Mouse (Mus musculus): Measurements from ENCODE around the gene Pias4.

Pias4 gene

DNA sequence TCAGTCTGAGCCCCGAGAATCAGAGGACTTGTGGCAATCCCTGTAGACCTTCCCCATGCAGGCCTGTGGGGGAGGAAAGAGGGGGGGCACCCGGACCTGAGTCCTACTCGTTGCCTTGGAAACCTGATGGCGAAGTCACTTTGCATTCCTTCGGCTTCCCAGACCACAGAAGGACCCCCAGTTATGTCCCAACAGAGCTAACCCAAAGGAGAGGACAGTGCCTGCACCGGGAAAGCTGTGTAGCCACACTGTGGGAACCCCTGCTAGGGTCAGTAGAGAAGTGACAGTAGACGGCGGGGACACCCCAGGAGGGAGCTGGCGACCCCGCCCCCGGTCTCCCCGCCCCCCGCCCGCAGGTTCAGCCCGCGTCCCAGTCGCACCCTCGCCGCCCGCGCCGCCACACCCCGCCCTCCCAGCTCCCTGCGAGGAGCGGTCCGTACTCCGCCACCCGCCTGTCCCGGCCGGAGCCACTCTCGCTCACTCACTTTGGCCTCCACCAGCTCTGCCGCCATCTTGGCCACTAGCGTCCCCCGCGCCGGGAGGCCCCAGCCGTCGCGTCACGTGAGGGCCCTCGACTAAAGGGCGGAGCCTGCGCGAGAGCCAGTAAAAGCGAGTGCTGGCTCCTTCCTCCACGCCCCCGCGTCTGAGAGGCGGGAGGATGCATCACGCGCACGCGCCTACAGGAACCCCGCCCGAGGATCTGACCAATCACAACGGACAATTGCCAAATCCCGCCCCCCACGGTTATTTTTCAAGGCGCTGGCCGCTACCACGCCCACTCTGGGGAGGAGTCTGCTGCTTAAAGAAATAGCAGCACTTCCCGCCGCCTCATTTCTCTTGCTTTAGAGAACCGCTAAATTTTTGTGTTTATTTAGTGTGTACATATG, at the start of gene Pias4:
Pias4 (minus strand) TSS at position 724 of the 887 bp plus-strand sequence.
- peak; percentile 100 for DNase-seq (ENCODE audit: low read depth in 2 of 2, low spot score in 2 of 2)

DNA sequence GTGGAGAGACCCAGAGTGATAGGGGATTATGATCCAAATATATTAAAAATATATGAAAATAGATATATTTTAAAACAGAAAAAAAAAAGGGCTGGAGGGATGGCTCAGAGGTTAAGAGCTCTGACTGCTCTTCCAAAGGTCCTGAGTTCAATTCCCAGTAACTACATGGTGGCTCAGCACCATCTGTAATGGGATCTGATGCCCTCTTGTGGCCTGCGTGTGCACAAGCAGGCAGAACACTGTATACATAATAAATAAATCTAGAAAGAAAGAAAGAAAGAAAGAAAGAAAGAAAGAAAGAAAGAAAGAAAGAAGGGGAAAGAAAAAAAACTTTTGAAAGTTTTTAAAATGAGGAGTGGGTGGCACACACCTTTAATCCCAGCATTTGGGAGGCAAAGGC, 49.5 kb upstream of the Pias4 start:
- peak in 1 of 2 experiments; percentile 35 for DNase-seq (ENCODE audit: low read depth in 2 of 2, low spot score in 2 of 2)

DNA sequence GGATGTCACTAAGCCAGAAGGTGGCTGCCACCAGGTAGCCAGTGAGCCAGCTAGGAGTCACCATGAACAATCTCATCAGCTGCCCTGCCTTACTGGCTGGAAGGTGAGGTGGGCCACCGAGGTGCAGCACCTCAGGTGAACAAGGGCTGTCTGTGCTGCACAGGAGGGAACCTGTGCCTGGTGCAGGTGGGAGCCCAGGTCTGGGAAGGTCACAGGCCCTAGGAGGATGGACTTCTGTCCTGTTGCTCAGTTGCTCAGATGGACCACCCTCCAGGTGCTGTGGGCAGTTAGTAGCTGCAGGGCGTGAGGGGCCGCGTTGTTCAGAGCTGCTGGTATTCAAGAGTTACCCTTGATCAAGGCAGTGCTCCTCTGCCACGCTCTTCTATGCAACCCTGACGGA, 49.1 kb upstream of the Pias4 start:
- no peak for DNase-seq (ENCODE audit: low read depth in 2 of 2, low spot score in 2 of 2)

DNA sequence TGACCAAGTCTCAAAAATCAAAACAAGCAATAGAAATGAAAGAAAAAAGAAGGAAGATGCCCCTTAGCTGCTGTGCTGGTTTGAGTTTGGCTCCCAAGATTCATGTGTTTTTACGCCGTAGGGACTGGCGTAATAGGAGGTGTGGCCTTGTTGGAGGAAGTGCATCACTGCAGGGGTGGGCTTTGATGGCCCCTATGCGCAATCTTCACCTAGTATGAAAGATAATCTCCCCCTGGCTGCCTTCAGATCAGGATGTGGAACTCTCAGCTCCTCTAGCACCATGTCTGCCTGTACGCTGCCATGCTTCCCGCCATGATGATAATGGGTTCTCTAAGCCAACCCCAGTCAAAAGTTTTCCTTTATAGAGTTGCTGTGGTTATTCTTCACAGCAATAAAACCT, 48.5 kb upstream of the Pias4 start:
- no peak for DNase-seq (ENCODE audit: low read depth in 2 of 2, low spot score in 2 of 2)

DNA sequence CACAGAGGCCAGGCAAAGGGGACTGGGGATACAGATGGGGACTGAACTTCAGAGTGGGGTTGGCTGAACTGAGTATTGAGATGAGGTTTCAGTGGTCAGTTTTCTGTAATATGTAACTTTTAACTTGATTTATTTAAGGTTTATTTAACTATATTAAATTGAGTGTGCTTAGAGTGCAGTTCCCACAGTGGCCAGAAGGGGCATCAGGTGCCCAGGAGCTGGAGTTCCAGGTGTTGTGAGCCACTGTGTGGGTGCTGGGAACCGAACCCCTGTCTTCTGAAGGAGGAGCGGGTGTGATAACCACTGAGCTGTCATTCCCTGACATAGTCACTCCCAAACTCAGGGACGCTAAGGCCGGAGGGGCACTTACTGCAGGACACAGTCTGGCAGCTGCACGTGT, 42.4 kb upstream of the Pias4 start:
- DNase-seq (ENCODE audit: low read depth in 2 of 2, low spot score in 2 of 2), result no peak

DNA sequence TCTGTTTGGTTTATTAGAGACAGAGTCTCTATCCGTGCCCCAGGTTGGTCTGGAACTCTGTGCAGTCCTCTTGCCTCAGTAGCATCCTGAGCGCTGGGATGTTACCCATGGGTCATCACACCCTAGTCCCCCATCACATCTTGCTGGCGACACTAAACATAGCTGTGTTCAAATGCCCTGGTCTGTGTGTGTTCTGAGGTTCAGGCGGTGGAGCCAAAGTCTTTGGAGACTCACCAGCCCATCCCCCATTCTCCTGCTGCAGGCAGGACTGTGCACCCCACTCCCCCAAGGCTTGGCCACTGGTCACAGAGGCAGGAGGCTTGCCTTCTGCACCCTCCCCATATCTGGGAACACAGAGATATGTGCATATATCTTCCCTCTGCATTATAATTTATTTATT, 36.4 kb upstream of the Pias4 start:
- no peak for DNase-seq (ENCODE audit: low read depth in 2 of 2, low spot score in 2 of 2)

DNA sequence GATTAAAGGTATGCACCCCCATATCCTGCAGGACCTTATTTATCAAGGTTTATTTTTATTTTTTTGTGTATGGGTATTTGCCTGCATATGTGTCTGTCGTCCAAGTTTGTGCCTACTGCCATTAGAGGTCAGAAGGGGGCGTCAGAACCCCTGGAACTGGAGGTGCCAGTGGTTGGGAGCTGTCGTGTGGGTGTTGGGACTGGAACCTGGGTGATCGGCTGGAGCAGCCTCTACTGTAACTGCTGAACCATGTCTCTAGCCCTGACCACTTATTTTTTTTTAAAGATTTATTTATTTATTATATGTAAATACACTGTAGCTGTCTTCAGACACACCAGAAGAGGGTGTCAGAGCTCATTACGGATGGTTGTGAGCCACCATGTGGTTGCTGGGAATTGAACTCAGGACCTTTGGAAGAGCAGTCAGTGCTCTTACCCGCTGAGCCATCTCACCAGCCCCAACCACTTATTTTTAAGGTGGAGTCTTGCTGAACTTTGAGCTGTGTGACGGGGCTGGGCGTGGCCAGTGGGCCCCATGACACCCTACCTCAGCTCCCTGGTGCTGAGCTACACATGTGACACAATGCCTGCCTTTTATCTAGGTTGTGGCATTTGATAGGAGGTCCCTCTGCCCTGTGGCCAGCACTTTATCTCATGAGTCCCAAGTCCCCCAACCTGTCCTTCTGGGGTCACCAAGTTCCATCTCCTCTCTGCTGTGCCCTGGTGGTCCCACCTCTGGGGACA, 35.4 kb upstream of the Pias4 start:
- DNase-seq (ENCODE audit: low read depth in 2 of 2, low spot score in 2 of 2), result no peak

DNA sequence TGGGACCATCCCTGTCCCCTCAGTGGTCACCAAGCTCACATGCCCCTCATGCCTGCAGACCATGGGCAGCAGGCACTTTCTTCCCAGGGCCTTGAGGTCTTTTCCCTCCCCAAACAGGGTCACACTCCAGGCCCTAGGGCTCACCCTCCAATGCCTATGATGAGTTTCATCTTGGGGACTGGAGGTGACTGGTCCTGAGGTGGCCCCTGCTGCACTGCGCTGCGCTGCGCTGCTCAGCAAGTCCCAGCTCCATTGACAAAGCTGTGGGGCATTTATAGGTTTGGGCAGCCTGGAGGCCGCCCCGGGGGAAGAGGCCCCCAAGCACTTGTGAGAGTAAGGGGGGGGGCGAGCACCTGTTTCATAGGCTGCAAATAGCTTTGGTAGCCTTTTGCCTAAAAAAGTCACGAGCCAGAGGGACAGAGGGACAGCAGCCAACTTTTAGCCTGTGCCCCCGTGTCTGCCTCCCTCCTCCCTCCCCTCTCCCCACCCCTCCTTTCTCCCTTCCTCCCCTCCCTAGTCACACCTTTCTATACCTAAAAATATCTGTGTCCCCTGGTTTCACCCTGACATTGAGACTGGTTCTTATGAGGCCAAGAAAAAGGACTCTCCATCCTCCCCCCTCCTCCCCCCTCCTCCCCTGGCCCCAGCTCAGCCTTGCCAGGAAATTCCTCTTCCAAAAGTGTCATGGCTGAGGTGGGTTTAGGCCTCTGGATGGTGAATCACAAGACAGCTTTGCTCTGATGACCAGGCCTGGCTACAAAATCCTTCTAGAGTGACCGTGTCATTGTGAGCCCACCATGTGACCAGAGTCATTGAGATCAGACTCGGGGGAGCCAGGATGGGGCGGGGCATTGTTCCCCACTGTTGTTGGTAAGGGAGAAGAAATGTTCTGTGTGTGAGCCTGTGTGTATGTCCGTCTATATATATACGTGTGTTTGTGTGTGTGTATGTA, 34.4 kb upstream of the Pias4 start, which contains the start of gene Nmrk2:
Nmrk2 (minus strand) TSS at position 245 of the 952 bp plus-strand sequence.
- DNase-seq (ENCODE audit: low read depth in 2 of 2, low spot score in 2 of 2), result no peak

DNA sequence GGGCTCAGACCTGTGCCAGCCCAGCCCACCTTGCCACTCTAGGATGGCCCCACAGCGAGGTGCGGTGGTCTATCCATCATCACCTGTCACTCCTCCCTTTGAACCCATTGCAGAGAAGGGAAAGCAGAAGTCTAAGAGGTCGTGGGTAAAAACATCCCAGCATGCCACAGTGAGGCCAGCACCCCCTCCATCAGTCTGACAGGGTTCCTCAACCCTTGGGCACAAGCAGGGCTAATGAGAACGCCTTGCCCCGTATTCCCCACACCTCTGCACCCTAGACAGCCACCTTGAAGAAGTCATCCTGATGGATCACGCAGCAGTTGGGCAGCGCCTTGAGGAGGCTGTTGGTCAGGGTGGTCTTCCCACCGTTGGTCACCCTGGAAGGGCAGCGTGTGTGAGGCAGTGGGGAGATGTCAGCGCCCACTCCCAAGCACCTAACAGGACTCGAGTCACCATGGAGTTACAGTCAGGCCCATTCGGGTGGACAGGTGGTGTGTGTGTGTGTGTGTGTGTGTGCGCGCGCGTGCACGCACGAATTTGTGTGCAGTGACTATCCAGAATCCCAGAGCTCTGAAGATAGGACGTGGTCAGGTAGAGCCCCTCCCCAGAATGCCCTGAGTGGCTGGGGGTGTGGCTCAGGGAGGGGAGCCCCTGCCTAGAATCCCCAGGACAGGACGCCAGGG, 33.0 kb upstream of the Pias4 start:
- DNase-seq (ENCODE audit: low read depth in 2 of 2, low spot score in 2 of 2), result no peak

DNA sequence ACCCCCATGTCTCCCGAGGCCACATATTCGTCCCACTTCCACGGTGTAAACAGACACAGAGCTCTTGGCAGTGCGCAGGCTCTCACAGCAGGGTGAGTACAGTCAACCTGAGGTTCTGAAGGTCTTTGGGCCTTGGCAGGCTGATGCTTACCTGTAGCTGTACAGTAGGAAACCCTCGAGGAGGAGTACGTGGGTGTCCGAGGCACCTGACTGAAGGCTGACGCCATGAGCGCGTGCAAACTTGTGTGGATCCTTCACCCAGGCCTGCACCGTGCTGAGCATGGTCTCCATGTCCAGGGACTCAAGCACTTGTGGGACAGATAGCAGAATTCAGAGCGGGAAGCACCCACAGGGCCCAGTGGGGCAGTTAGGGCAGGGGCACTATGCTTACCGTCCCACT, 32.4 kb upstream of the Pias4 start:
- no peak for DNase-seq (ENCODE audit: low read depth in 2 of 2, low spot score in 2 of 2)

DNA sequence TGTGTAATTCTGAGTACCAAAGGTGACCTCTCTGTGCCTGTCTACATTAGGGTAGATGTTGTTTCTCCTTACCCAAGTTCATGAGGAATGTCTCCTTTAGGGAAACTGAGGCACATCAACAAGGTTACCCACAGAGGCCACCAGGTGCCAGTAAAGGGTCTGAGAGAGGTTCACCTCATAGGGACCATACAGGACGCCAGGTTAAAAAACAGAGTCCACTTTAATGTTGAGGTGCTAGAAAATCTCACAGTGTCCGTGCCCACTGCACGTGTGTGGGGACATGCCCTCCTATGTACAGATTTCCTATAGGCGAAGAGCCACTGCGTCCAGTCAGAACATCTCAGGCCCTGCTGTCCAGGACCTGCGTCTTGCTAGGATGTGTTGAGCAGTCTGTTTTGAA, 31.3 kb upstream of the Pias4 start:
- DNase-seq (ENCODE audit: low read depth in 2 of 2, low spot score in 2 of 2), result no peak

DNA sequence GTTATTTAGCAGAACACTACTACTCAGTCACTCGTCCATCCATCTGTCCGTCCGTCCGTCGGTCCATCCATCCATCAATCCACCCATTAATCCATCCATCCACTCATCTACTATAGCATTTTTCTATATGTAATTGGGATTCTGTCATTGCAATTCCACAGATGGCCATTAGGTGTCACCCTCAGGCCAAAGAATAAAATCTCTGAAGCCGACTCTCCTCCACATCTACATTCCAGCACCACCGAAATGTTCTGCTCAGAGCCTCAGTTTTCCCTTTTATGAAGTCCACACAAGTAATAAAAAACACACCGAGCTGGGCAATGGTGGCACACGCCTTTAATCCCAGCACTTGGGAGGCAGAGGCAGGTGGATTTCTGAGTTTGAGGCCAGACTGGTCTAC, 30.5 kb upstream of the Pias4 start:
- DNase-seq (ENCODE audit: low read depth in 2 of 2, low spot score in 2 of 2), result peak; percentile 68 to 75

DNA sequence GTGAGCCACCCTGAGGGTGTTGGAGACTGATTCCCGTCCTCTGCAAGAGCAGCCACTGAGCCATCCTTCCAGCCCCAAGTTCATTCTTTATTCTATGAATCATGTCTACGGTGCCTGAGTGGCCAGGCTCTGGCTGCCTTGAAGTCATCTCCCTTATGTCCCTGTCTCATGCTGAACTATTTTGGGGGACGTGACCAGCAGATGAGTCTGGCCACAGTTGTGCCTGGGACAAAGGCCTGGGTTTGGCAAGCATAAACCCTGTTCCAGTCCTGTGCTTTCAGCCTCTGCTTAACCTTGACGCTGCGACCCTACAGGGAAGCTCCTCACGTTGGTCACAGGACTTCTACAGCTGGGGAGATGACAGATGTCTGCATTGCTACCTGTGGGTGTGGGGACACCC, 29.6 kb upstream of the Pias4 start:
- DNase-seq (ENCODE audit: low read depth in 2 of 2, low spot score in 2 of 2), result no peak

DNA sequence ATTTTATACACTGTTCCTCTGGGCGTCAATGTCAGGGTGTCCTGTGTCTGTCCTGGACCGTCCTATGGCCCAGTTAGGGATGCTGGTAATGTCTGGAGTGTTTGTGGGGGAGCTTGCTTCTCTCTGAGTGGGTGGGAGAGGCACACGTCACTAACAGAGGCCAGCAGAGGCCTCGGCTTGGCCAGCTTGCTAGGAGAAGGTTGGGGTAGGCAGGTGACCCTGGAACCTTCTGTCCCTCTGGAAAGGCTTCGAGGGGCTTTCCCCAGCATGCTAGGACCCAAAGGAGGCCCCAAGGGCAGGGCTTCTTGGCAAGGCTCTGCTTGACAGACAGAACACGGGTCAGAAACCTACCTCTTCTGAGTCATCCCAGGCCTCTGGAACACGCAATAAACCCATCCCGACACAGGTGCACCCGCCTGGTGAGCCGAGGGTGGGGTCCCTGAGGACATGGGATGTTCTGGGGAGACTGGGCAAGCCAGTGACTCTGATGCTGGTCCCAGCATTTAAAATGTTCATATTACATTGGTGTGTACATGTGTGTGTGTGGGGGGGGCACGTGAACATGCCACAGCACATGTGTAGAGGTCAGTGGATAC, 28.8 kb upstream of the Pias4 start:
- DNase-seq (ENCODE audit: low read depth in 2 of 2, low spot score in 2 of 2), result no peak

DNA sequence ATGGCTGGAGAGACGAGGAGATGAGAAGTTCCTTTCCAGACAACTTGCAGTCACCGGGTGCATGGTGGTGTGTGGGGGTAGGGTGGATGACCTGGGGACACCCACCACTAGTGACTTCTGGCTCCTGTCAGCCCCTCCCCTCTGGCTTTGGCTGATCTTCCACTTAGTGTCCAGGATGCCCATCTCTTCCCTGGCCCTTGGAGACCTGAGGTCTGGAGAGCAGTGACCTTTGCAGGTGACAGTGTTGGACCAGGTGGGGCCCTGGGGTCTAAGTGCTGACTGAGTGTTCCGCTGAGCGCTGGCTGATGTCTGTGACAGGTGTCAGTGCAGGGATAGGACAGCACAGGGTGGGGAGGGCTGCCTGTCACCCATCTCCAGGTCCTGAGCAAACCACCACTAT, 27.6 kb upstream of the Pias4 start:
- no peak for DNase-seq (ENCODE audit: low read depth in 2 of 2, low spot score in 2 of 2)

DNA sequence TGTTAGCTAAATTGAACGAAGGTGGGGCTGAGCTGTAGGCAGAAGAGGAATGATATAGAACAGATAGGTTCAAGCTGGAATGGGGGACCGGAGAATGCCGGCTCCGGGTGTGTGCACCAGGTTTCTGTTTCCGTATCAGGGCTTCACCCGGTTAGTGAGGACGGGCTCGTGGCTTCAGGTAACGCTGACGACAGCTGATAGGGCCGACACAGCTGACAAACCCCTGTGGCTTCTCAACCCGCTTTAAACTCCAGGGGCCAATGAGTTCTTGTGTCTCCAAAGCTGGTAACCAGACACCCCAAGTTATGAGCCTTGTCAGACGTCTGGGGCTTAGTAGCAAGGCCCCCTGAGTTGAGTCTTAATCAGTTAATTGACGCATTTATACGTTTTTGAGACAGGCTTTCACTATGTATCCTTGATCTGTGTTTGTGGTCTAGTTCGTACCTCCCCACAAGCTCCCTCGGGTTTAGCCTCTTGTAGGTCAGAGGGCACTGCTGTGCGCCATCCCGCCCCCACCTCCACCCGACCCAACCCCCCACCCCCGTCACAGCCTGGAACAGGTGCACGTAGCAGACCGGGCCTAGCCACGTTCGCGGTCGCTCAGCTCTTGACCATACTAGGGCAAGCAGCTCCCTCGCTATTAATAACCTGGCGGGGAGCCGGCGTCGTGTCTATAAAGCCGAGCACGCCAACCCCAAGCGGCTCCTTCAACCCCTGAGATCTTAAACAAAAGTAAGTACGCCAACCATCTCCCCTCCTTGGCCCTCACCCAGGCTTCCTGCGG, 26.5 kb upstream of the Pias4 start:
- peak in 1 of 2 experiments; percentile 49 for DNase-seq (ENCODE audit: low read depth in 2 of 2, low spot score in 2 of 2)

DNA sequence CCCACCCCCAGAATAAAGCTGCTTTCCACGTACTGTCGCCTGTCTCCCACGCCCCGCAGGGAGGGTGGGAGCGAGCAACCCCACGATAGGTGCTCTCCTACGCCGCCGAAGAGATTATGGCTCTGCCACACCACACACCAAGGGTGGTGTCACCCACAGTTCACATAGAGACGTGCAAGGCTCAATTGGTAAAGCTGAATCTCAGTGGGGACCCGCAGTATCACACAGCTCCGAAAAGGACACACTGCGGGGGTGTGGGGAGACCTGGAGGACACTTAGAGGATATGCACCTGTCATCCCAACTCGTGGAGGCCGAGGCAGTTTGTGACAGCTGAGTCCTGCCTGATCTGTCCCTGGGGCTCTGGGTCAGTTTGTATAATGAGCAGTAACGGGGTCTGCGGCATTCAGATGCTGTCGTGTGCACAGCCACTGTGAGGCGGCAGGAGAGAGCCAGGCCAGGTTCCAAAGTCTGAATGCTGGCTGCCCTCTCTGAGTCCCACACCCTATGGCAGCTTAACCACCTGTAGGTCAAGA, 25.3 kb upstream of the Pias4 start:
- DNase-seq (ENCODE audit: low read depth in 2 of 2, low spot score in 2 of 2), result no peak

DNA sequence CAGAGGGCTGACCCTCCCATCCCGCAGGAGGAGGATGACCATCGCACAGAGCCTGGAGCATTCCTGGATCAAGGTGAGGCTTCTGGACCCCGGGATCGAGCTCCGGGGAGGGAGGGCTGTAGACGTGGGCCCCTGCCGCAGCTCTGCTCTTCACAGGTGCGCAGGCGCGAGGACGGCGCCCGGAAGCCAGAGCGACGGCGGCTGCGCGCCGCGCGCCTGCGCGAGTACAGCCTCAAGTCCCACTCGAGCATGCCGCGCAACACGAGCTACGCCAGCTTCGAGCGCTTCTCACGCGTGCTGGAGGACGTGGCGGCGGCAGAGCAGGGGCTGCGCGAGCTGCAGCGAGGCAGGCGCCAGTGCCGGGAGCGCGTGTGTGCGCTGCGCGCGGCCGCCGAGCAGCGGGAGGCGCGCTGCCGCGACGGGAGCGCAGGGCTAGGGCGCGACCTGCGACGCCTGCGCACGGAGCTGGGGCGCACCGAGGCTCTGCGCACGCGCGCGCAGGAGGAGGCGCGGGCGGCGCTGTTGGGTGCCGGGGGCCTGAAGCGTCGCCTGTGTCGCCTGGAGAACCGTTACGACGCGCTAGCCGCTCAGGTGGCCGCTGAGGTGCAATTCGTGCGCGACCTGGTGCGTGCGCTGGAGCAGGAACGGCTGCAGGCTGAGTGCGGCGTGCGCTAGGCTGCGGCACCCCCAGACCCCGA, 24.7 kb upstream of the Pias4 start:
- peak; percentile 75 to 79 for DNase-seq (ENCODE audit: low read depth in 2 of 2, low spot score in 2 of 2)

Data from CD8-positive naive resting alpha-beta T cell, adult 2 months (primary cell).